Mouse (Mus musculus) spleen, adult 2 months (tissue): ENCODE data around the gene Socs1.

Experiments used
- CTCF ChIP-seq: fragments of 200-500 bp; IDR thresholded peaks from 2 replicates; pipeline ENCODE4 v1.5.1; 2011; ENCODE audit warnings: mild to moderate bottlenecking, inconsistent platforms; ENCODE audit not compliant: insufficient read depth, insufficient read length, insufficient replicate concordance; ENCODE audit errors: extremely low read depth
- POLR2A ChIP-seq: fragments of 200-500 bp; IDR thresholded peaks from 2 replicates; pipeline ENCODE4 v1.6.1; 2011; ENCODE audit warnings: low read depth, low read length, inconsistent platforms

- TF ChIP-seq POLR2A (no peak), CTCF (no peak)
Measured at GRCm38 (mm10) chr16:10824536-10824935, 39.2 kb upstream of the Socs1 start.
